ENCODE assay signal across 1 mouse cellular context in genomic region chr13:91460621-91461284, GRCm38 (mm10).
TF ChIP-seq lines count a peak whose summit lies in the region.

No protein-coding gene starts in this region.

TF ChIP-seq in CH12.LX, 34 proteins besides CTCF, POLR2A, EP300 and RAD21 (continued from another document):
- TF ChIP-seq JUN (IDR thresholded peaks at IDR 0.05; ENCODE audit: insufficient read depth, low read depth, low read length) (no peak), CHD2 (IDR thresholded peaks at IDR 0.05; ENCODE audit: low read length) (peak; percentile 59), IRF4 (IDR thresholded peaks at IDR 0.05; ENCODE audit: low read depth, low read length) (no peak), UBTF (IDR thresholded peaks at IDR 0.05; ENCODE audit: low read depth, low read length) (no peak), MAFK (IDR thresholded peaks at IDR 0.05; ENCODE audit: insufficient replicate concordance, low read length) (no peak), PAX5 (IDR thresholded peaks at IDR 0.05; ENCODE audit: low read length) (no peak), ELF1 (IDR thresholded peaks at IDR 0.05; ENCODE audit: low read depth, low read length) (no peak; the same call in 1 of the 2 replicates), MEF2A (IDR thresholded peaks at IDR 0.05; ENCODE audit: borderline replicate concordance, low read depth, low read length) (0 out of 2 replicates have a peak, but pooled peaks have one; percentile 27)
